Mouse (Mus musculus) embryonic facial prominence, embryonic 13.5 days (tissue): ENCODE measurements at regions not wholly inside any gene's neighbourhood (a gene's known extent, or its start where the extent isn't known, plus 50 kb on each side); places are given as distances from the start of the nearest gene placed in this dataset.

Source experiments
- ATAC-seq: fragments of 200-750 bp; cut with Nextera tagmentation; 2 replicates; pipeline ENCODE4 v1.8.0; 2017; ENCODE audit warnings: low read depth; ENCODE audit not compliant: insufficient number of reproducible peaks, insufficient read depth, low FRiP score, low TSS enrichment
- H3K27ac ChIP-seq: fragments of 300-500 bp; sonication (generic); 2 replicates; pipeline ENCODE4 v1.5.1; 2015; ENCODE audit warnings: moderate library complexity, mild to moderate bottlenecking, inconsistent platforms
- H3K27me3 ChIP-seq: fragments of 300-500 bp; sonication (generic); 2 replicates; pipeline ENCODE4 v1.6.1; 2015; ENCODE audit warnings: mild to moderate bottlenecking, inconsistent platforms
- H3K36me3 ChIP-seq: fragments of 300-500 bp; sonication (generic); 2 replicates; pipeline ENCODE4 v1.6.1; 2015; ENCODE audit warnings: mild to moderate bottlenecking, inconsistent platforms
- H3K4me1 ChIP-seq: fragments of 300-500 bp; sonication (generic); 2 replicates; pipeline ENCODE4 v1.6.1; 2015; ENCODE audit warnings: inconsistent platforms
- H3K4me2 ChIP-seq: fragments of 300-500 bp; sonication (generic); 2 replicates; pipeline ENCODE4 v1.6.1; 2015; ENCODE audit warnings: moderate library complexity, mild to moderate bottlenecking, inconsistent platforms
- H3K4me3 ChIP-seq: fragments of 300-500 bp; sonication (generic); 2 replicates; pipeline ENCODE4 v1.5.1; 2015; ENCODE audit warnings: mild to moderate bottlenecking, inconsistent platforms
- H3K9ac ChIP-seq: fragments of 300-500 bp; sonication (generic); 2 replicates; pipeline ENCODE4 v1.6.1; 2015; ENCODE audit warnings: mild to moderate bottlenecking, inconsistent platforms
- H3K9me3 ChIP-seq: fragments of 300-500 bp; sonication (generic); 2 replicates; pipeline ENCODE4 v1.6.1; 2016; ENCODE audit warnings: inconsistent platforms
- WGBS: fragments of 180-500 bp; shearing (Covaris S2); methylation state at CpG from one replicate; pipeline ENCODE4 v1.1.7; 2015; ENCODE audit warnings: mixed read lengths; 5-methylcytosine and 5-hydroxymethylcytosine counted together

DNA sequence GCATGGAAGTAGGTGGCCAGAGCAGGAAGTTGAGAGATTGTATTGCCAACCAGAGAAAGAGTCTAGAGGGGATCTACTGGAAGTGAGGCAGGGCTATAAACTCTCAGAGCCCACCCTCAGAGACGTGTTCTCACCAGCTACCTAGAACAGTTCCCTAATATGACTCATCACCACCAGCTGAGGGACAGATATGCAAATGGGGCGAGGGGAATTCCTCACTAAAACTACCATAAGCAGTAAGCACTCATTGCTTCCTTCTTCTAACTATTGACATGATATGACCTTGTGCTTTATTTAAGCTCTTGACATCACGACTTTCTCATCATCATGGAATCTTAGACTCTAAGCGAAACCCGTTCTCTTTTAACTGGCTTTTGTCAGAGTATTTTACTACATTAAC lies 101.2 kb upstream of the Isl1 start:
- no peak overlapping the region for H3K4me3 ChIP-seq
- no peak overlapping the region for H3K9ac ChIP-seq
- no peak overlapping the region for H3K4me2 ChIP-seq
- ATAC-seq = no peak
- no peaks in the 10 kb centered on the region for H3K4me1 ChIP-seq
- no peaks in the 10 kb centered on the region for H3K36me3 ChIP-seq
- H3K27ac ChIP-seq = no peak overlapping the region
- 82% methylated on average over 5 of the region's 5 CpGs for WGBS
- H3K27me3 ChIP-seq = no peaks in the 10 kb centered on the region
- H3K9me3 ChIP-seq = no peaks in the 10 kb centered on the region
